Mouse (Mus musculus) olfactory bulb, adult 2 months (tissue): ENCODE measurements around the gene Nol4l. TPM values are rescaled to one million over a fixed set of nuclear protein-coding genes. Genes with fewer than 3 reads are reported as not detected.
A peak's percentile ranks its signal among the peaks of the same experiment; 100 is the strongest.

Experiments used
- H3K27ac ChIP-seq: fragments of 200-500 bp; 2 replicates; pipeline ENCODE4 v1.5.1; 2012; ENCODE audit warnings: low read depth, low read length; ENCODE audit not compliant: insufficient read depth
- H3K4me1 ChIP-seq: fragments of 200-500 bp; 2 replicates; pipeline ENCODE4 v1.6.1; 2012; ENCODE audit warnings: low read length; ENCODE audit not compliant: control insufficient read depth, insufficient read depth
- H3K4me3 ChIP-seq: fragments of 200-500 bp; 2 replicates; pipeline ENCODE4 v1.5.1; 2012; ENCODE audit warnings: mild to moderate bottlenecking, low read depth, low read length, moderate library complexity; ENCODE audit not compliant: insufficient read depth
- CTCF ChIP-seq: fragments of 200-500 bp; IDR thresholded peaks from 2 replicates; pipeline ENCODE4 v1.5.1; 2012; ENCODE audit warnings: low read depth, mild to moderate bottlenecking, low read length, moderate library complexity; ENCODE audit not compliant: insufficient read depth
- POLR2A ChIP-seq: fragments of 200-500 bp; IDR thresholded peaks from 2 replicates; pipeline ENCODE4 v1.6.1; 2012; ENCODE audit warnings: mild to moderate bottlenecking, low read depth, low read length, moderate library complexity; ENCODE audit not compliant: insufficient read depth
- WGBS: fragments of 180-500 bp; shearing (Covaris S2); methylation state at CpG from one replicate; pipeline ENCODE4 v1.1.7; 2018; 5-methylcytosine and 5-hydroxymethylcytosine counted together
- polyA plus RNA-seq: library from polyadenylated mRNA; stranded (reverse); fragments of >200 nt; gene quantifications from 2 replicates; pipeline ENCODE4 v1.2.4, GENCODE M21; 2012; ENCODE audit warnings: low replicate concordance; ENCODE audit not compliant: missing spikeins, insufficient read depth, insufficient read length

Nol4l gene
- polyA plus RNA-seq, 1 experiment, result 194 TPM

DNA sequence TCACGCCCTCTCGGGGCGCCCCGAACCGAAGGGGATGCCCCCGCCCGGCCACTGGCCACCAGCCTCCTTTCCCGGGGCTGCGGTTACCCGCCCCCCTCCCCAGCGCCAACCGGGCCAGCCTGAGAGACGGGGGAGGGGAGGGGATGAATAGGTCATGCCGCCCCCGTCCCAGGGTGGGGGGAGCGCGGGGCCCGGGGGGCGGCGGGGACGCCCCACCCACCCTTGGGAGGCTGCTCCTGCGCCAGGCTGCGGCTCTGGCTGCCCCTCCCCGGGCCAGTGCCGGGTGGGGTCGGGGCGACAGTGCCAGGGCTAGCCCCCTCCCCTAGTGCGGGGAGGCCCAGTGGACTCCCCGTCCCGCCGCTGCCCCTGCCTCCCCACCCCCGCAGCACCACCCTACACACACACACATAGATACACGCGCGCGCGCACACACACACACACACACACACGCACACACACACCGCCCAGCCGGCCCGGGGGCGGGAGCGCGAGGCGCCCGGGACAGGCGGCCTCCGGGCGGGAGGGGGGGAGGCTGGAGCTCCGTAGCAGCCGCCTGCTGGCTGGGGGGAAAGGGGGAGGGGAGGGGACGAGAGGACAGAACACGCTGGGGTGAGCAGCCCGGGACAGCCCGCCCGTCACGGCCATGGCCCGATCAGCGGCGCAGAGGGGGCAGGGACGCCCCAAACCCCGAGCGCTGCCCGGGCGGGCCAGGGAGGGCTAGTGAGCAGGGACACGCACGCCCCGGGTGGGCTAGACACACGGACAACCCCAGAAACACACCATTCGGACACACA is 1.0 kb downstream of the Nol4l start:
- peaks cover 34% of the 10 kb centered on the region for H3K4me1 ChIP-seq
- H3K4me3 ChIP-seq, result peak overlapping the region; percentile 99
- under 1% methylated on average over 56 of the region's 70 CpGs for WGBS
- TF ChIP-seq CTCF (no peak), POLR2A (no peak)
- H3K27ac ChIP-seq, result no peak overlapping the region

DNA sequence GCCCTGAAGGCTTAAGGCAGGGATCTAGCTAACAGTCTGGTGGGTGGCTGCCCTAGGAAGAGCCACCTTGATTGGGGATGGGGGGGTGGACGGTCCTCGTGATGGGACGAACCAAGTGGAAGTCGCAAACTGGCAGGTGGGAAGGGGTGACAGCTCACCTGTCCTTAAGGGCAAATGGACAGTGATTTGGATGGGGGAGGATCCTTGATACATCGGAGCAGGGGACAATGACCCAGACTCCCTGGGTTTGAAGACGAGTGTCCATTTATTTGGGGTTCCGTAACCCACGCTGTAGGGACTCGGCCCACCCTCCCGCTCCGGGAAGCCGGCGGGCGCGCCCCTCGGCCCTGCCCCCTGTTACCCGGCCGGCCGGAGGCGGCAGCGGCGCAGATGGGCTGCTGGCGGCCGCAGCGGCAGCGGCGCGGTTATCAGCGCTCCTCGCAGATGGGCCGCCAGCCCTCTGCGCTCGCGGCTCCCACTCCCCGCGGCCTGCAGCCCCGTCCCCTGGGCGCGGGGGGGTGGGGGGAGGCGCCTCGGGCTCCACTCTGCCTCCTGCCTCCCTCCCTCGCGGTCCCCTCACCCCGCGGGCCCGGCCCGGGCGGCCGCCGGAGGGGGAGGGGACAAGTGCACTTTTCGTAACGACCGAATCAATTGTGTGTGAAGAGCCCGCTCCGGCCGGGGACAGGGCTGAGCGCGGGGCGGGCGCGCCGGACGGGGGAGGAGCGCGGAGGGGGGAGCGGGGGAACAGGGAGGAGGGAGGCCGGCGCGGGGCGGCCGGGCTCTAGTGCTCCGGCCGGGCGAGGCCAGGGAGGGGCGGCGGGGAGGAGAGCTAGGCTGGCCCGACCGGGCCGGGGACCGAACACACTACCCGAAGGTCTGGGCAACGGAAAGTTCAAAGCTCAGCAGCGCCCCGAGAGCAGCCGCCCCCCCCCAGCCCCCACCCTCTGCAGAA is 1.9 kb downstream of the Nol4l start:
- peak overlapping the region; percentile 99 for H3K4me3 ChIP-seq
- H3K27ac ChIP-seq, result no peak overlapping the region
- 5% methylated on average over 78 of the region's 85 CpGs for WGBS
- H3K4me1 ChIP-seq, result peaks cover 42% of the 10 kb centered on the region
- TF ChIP-seq CTCF (no peak), POLR2A (no peak; the same call in 1 of the 2 replicates)

DNA sequence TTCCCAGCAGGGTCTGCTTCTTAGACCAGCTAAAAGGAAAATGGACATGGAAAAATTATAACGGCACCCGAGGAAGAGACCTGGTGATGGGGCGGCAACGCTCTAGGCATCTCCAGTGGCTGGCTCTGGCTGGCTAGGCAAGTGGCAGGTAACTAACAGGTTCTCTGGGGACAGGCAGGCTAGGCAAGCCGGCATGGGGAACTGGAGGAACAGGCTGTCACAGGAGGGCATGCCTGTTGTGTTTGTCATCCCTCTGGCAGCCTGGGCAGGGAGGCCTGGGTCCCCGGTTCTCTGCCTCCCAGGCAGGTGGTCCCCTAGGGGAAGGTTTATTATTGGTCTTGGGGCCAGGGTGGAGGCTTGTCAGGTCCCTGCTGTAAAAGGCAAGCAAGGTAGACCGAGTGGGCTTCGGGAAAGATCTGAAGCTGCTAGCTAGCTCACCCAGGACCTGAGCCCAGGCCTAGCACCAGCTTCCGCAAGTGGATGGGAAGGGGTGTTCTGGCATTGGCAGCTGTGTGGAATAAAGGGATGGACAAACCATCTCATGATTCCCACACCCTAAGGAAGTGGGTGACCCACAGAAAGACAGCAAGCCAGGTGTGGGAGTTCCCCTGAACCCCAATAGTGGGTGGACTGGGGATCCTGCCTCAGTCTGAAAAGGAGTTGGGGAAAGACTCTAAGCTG is 2.8 kb downstream of the Nol4l start:
- peaks cover 50% of the 10 kb centered on the region for H3K4me1 ChIP-seq
- TF ChIP-seq CTCF (no peak), POLR2A (no peak)
- WGBS, result 61% methylated on average over 9 of the region's 9 CpGs
- no peak overlapping the region for H3K27ac ChIP-seq
- H3K4me3 ChIP-seq, result no peak overlapping the region

- Histone ChIP-seq H3K4me3 (no peak overlapping the region), H3K4me1 (peaks cover 51% of the 10 kb centered on the region), H3K27ac (no peak overlapping the region)
- 53% methylated on average over 10 of the region's 10 CpGs for WGBS
- TF ChIP-seq CTCF (no peak), POLR2A (no peak)
These were observed 3.9 kb downstream of the Nol4l start for GRCm38 (mm10) chr2:153525906-153526311.

- no peak for TF ChIP-seq POLR2A
- Histone ChIP-seq H3K4me1 (peaks cover 55% of the 10 kb centered on the region), H3K27ac (no peak overlapping the region), H3K4me3 (no peak overlapping the region)
- whole genome bisulfite sequencing, result 85% methylated on average over 2 of the region's 2 CpGs
These were observed 5.0 kb downstream of the Nol4l start for GRCm38 (mm10) chr2:153524727-153525126.

DNA sequence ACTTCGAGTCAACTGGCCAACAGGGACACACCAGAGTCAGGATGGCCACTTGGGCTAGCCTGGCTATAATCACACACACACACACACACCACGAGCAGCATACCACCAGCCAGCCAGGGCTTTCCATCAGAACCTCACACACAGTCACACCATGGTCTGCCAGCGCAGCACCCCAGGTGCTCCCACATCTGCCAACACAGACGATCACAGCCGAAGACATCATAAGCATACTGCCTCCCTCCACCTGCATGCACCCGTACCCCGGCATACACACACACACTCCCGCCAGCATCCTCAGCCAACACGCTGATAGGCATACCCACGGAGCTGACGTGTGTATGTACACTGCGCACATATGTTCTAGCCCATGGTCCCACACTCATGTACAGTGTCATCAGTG is 6.1 kb downstream of the Nol4l start:
- TF ChIP-seq CTCF (no peak), POLR2A (no peak)

DNA sequence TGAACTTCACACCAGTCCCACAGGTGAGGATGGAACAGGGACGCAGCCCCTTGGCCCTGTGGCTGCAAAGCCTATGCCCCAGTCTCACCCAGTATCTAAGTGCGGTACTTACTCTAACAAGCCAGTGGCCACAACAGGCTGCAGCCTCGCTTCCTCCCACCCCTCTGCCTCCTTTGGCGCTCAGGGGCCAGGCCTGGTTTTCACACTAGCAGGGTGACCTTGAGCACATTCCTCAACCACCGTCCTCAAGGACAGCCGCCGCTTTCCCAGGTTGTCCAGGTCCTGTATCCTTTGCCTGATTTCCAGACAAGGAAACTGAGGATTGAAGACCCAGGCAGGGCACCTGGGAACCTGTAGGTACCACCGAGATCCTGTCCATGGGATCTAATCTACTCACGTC is 6.6 kb downstream of the Nol4l start:
- TF ChIP-seq CTCF, result no peak
- TF ChIP-seq POLR2A, result no peak
- H3K4me3 ChIP-seq, result no peak overlapping the region
- H3K4me1 ChIP-seq, result peaks cover 55% of the 10 kb centered on the region
- WGBS, result 86% methylated on average over 9 of the region's 9 CpGs
- H3K27ac ChIP-seq, result no peak overlapping the region

More for the DNA sequence above, 6.1 kb downstream of the Nol4l start:
- H3K27ac ChIP-seq, result no peak overlapping the region
- H3K4me1 ChIP-seq, result peaks cover 55% of the 10 kb centered on the region
- 86% methylated on average over 12 of the region's 12 CpGs for WGBS
- no peak overlapping the region for H3K4me3 ChIP-seq

DNA sequence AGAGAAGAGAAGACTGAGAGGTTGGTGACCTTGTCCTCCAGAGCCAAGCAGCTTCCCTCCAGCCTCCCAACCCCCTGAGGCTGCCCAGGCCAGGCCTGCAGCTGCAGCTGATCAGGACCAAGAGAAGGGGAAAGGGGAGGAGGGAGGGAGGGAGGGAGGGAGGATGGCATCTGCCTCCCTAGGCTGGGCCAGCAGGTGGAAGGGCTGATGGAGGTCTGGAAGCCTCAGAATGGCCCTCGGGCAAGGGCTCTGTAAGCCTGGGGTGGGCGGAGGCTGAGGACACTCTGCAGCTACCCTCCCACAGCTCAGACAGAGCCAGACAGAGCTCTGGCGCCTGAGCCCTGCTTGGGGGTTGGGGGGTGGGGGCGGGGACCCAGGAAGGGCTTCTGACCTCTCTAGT is 7.5 kb downstream of the Nol4l start:
- WGBS, result 62% methylated on average over 4 of the region's 4 CpGs
- TF ChIP-seq CTCF (no peak), POLR2A (no peak)
- Histone ChIP-seq H3K27ac (no peak overlapping the region), H3K4me1 (peaks cover 51% of the 10 kb centered on the region), H3K4me3 (no peak overlapping the region)

DNA sequence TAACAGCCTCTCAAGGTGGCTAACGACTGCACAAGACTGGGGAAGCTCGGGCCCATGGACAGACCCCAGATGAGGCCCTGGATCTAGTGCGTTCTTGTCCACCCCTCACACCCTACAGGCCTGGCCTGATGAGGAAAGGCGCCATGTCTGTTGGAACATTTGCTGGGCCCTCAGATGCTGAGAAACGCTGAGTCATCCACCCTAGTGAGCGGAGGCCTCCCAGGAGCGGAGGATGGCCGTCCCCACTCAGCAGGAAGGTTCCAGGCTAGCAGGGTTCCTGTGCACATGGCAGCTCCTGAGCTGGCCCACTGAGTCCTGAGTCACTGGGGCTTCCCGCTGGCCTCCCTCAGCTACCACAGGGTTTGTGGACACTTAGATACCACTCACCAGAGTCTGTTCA is 9.7 kb downstream of the Nol4l start:
- peaks cover 51% of the 10 kb centered on the region for H3K4me1 ChIP-seq
- H3K4me3 ChIP-seq, result no peak overlapping the region
- H3K27ac ChIP-seq, result no peak overlapping the region
- no peak for TF ChIP-seq POLR2A
- TF ChIP-seq CTCF, result no peak
- WGBS, result 67% methylated on average over 9 of the region's 9 CpGs
